Mouse (Mus musculus): Measurements from ENCODE around the gene Tmem135. TPM values are rescaled to one million over a fixed set of nuclear protein-coding genes. Genes with fewer than 3 reads are reported as not detected.
A peak's percentile ranks its signal among the peaks of the same experiment; 100 is the strongest.
"Not testable (repeated sequence)": the region's sequence is repeated elsewhere in the genome, so short reads cannot be mapped to it uniquely, and the experiment has no call there.

The Tmem135 gene
- polyA plus RNA-seq, 1 experiment = 37.5 TPM

DNA sequence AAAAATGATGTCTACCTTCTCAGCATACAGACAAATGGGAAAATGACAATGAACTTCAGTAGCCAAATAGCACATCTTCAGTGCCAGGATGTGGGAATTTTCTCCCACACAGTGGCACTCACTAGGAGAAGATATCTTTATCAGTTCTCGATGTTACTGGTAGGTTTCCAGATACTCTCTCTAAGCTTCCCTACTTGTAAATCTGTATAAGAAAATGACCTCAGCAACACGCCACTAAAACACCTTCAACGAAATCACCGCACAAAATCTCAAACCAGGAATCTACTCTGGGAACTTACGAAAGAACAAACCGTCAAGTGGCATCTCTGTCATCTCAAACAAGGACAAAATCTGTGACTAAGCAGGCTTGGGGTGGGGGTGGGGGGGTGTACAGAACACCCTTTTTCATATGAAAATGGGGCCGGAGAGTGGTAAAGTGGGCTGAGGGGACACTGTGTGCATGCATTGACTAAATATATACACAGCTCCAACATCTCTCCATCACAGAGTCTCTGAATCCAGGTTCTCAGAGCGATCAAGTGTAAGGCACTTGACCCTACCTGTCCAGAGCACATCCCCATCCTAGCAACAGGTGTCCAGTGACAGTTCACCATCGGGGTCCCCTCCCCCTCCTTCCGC lies 66.2 kb downstream of the Tmem135 start:
- no peak for DNase-seq (ENCODE audit: extremely low spot score in 1 of 2, low spot score in 1 of 2)

DNA sequence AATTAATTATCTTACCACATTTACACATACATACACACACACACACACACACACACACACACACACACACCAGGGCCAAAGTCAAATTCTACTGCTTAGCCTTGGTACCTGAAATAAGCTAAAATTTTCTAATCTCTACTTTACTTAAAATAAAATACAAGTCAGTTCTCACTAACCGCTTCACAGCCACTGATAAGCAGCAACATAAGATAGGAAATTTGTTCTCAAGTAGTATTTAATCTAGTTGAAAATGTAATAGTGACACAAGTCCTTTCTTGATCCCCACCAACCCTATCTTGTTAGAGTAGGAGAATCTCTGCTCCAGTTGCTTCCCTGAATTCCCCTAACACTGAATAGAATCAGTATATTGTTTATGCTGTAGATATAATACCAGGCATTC lies 67.6 kb downstream of the Tmem135 start:
- no peak for DNase-seq (ENCODE audit: extremely low spot score in 1 of 2, low spot score in 1 of 2)

DNA sequence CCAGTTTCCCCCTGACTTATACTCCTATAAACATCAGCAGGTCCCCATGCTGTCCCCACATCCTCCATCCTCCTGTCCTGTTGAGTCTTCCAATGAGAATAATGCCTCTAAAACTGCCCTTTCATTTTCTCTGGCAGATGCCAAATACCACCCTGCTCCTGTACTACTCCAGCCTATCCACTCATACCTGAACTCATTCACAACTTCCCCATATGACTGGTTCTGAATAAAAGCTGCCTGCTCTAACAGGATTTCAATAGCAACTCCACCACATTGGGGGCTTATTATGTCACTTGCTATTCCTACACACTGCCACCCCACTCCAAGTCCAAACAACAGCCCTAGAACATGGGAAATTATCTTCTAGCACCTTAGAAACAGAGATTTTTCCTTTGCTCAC lies 68.7 kb downstream of the Tmem135 start:
- DNase-seq (ENCODE audit: extremely low spot score in 1 of 2, low spot score in 1 of 2) = no peak

DNA sequence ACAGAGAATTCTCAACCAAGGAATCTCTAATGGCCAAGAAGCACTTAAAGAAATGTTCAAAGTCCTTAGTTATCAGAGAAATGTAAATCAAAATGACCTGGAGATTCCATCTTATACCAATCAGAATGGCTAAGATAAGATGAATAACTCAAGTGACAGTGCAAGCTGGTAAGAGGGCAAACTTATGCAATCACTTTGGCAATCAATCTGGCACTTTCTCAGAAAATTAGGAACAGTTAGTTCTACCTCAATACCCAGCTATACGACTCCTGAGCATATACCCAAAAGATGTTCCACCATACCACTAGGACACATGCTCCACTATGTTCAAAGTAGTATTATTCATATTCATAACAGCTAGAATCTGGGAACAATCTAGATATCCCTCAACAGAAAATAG lies 74.1 kb downstream of the Tmem135 start:
- DNase-seq (ENCODE audit: extremely low spot score in 1 of 2, low spot score in 1 of 2) = no peak

DNA sequence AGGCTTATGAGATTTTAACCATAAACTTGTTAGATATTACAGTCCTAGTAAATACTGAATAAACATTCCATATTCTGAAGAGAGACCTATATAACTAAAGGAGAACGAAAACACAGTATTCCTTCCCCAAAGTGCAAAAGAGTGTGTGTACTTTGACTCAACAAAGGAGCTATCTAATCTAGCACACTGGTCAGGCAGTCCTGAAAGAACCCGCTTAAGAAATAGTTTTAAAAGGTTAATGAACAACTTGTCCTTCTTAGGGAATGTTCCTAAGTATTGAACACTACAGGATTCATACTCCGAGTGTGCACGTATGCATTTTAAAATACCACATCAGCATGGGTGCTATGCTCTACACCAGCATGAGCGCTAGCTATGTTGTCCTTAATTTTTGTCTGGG lies 76.3 kb downstream of the Tmem135 start:
- DNase-seq (ENCODE audit: extremely low spot score in 1 of 2, low spot score in 1 of 2) = no peak

DNA sequence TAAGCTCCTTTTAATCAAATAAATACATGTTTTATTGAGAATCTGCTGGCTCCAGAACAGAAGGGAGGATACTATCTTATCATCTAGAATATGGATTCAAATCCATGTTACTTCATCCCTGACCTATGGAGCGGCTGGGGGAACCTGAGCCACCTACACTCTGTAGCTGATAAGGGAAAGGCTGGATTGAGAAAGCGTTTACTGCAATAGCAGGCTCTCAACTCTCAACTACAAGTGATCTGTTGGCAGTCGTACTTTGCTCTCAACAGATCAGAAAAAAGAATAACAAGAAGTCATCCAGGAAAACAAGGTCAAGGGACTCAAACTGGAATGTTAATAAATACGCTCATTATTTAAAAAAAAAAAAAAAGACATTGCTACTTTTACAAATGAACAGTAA lies 77.3 kb downstream of the Tmem135 start:
- no peak for DNase-seq (ENCODE audit: extremely low spot score in 1 of 2, low spot score in 1 of 2)

DNA sequence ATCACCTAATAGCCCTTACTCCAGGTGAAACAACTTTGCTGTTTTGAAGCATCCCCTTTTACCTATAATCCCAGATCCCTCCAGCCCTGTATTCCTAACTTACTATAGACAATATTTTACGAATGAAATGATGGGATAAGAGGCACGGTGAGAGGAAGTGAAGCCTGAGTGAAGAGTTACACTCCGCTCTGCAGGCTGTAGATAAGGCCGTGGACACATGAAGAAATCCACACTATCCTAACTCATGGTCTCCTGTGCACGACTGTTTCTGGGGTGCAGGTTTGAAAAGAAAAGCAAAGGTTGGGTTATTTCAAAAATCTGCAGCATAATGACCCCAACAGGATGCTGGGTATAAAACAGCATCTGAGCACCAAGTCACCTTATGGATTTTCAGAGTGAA lies 77.8 kb downstream of the Tmem135 start:
- no peak for DNase-seq (ENCODE audit: extremely low spot score in 1 of 2, low spot score in 1 of 2)

DNA sequence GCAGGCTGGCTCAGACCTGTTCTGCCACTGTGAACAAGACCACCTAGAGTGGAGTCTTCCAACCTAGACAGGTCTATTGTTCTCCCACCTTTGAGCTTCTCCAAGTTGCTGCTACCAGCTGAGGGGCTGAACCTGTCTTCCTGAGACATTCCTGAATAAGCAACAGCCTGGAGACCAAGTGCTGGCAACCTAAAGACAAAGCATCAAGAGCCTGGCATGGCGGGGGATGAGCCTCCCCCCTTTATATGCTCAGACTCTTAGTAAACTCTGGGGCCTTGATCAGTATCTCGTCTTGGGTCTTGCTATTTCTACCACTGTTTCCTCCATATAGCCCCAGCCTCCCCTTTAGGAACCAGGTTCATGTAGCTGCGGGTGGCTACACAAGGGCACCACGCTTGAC lies 81.3 kb downstream of the Tmem135 start:
- DNase-seq (ENCODE audit: extremely low spot score in 1 of 2, low spot score in 1 of 2) = not testable (repeated sequence)

DNA sequence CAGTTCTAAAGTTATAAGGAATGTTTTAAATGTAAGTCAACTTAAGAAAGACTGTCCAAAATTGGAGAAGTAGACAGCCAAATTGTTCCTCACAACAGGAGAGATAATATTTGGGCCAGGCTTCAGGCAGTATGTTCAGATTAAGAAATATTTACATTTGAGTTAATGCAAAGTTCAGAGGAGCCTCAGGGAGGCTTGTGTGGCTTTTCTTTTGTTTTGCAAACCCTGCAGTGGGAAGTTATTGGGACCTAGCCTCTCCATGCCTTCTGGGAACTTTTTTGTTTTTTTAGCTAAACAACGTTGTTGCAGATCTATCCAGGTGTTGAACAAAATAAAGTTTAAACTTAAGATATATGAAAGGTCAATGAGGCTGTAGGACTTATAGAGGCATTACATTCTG lies 84.7 kb downstream of the Tmem135 start:
- no peak for DNase-seq (ENCODE audit: extremely low spot score in 1 of 2, low spot score in 1 of 2)

DNA sequence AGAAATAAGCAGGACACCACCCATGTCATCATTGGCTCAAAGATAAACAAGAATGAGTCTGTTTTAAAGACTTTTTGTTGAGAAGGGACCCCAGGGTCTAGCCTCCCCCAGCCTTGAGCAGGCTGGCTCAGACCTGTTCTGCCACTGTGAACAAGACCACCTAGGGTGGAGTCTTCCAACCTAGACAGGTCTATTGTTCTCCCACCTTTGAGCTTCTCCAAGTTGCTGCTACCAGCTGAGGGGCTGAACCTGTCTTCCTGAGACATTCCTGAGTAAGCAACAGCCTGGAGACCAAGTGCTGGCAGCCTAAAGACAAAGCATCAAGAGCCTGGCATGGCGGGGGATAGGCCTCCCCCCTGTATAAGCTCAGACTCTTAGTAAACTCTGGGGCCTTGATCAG lies 86.9 kb downstream of the Tmem135 start:
- DNase-seq (ENCODE audit: extremely low spot score in 1 of 2, low spot score in 1 of 2) = not testable (repeated sequence)

DNA sequence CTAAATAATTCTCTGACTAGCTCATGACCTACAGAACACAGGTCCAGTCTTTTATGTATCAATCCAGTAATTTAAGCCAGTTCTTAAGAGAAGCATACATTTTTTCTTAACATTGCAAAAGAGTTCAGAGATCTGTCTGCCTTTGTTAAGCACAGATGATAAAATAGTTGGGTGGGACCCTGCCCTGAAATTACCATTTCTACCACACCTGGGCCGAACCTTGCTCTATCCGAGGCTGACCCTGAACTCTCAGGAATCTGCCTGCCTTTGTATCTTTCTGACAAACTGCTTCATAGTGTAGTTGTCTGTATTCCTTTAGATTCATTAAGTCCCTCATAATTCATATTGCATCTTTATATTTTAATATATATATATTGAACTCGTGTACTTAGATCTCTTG lies 87.9 kb downstream of the Tmem135 start:
- DNase-seq (ENCODE audit: extremely low spot score in 1 of 2, low spot score in 1 of 2) = no peak

DNA sequence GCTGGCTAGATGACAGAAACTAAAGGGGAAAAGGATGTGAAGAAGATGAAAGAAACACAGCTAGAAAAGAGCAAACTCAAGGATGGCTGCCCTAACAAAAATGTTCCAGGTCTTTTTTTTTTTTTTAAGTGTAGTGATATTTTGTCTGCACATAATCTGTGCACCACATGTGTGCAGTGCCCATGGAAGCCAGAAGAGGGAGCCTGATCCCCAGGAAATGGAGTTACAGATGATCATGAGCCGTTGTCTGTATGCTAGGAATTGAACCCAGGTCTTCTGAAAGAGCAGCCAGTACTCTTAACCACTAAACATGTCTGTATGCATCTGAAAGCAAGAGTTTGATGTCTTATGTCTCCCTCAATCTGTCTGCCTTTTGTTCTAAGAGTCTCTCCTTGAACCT lies 92.5 kb downstream of the Tmem135 start:
- DNase-seq (ENCODE audit: extremely low spot score in 1 of 2, low spot score in 1 of 2) = no peak

DNA sequence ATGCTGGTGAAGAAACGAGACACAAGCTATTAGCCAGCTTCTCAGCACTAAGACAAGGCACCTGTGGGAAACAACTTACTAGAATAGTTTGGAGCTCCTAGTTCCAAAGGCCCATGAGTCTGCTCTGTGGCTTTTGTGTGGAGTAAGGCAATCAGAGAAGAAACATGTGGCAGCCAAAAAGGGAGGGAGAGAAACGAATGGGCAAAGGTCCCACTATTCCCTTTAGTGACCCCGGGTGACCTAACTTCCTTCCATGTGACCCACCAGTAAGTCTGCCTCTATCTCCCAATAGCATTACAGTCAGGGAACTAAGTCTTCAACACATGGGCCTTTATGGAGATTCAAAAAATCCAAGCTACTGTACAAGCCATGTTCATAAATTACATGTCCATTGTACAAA lies 95.1 kb downstream of the Tmem135 start:
- DNase-seq (ENCODE audit: extremely low spot score in 1 of 2, low spot score in 1 of 2) = no peak

DNA sequence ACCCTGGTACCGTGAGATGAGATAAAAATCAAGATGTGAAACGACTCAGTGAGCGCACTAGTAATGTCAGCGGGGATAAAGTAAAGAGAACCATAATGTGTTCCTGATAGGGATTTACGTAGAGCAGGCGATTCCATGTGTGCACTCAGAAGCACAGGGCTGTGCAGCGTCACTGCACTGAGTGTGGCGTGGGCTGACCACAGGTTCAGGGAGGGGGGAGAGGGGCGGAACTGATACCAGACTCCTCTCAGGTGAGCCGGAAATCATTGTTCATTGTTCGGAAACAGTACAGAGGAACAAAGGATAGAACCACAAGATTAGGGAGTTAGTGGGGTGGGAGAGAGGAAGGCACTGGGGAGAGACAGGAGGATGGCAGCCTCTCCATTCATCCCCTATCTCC lies 95.8 kb downstream of the Tmem135 start:
- DNase-seq (ENCODE audit: extremely low spot score in 1 of 2, low spot score in 1 of 2) = no peak

DNA sequence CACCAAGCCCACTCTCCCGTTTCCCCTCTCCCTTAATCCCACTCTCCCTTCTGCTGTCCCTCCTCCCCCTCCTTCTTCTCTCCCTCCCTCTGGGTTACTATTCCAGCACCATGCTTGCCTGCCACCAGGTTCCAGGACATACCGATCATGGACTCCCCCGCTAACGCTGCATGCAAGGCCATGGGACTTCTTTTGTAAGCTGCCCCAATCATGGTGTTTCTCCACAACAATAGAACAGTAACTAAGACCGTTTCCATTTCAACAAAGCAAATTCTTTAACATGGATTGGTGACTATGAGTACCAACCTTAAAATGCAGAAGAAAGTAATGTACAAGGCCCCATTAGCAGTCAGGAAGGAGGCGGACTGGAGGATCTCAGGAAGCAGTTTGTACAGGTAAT lies 97.2 kb downstream of the Tmem135 start:
- no peak for DNase-seq (ENCODE audit: extremely low spot score in 1 of 2, low spot score in 1 of 2)

DNA sequence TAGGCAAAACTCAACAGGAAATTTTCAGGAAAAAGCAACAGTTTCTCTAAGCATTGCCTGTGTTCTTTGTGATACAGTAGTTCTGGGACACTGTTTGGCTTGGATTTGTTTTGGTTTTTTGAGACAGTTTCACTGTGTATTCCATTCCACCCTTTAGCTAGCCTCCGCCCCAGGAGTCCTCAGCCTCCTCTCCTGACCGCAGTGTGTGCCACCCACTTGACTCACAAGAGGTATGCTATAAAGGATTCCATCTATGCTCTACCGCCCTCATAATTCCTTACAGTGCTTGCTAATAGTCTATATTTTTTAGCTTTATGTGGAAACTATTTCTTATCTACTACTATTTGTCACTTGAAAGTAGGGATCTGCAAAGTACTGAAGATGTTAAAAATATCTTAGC lies 99.1 kb downstream of the Tmem135 start:
- DNase-seq (ENCODE audit: extremely low spot score in 1 of 2, low spot score in 1 of 2) = no peak

DNA sequence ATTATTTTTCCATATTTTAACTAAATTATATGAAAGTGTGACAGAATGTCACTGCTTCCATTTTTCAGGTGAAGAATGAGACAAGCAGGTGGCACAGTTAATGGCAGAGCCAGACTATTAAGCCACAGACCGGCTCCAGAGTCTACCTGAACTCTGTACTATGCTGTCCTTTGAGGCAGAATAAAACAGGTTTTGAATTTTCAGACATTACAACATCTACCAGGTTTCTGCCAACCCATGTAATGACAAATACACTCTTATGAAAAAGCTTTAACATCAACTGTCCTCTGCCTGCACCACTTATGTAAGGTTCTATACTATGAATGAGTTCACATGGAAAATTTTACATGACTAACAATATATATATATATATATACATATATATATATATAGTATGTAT lies 100.3 kb downstream of the Tmem135 start:
- no peak for DNase-seq (ENCODE audit: extremely low spot score in 1 of 2, low spot score in 1 of 2)

DNA sequence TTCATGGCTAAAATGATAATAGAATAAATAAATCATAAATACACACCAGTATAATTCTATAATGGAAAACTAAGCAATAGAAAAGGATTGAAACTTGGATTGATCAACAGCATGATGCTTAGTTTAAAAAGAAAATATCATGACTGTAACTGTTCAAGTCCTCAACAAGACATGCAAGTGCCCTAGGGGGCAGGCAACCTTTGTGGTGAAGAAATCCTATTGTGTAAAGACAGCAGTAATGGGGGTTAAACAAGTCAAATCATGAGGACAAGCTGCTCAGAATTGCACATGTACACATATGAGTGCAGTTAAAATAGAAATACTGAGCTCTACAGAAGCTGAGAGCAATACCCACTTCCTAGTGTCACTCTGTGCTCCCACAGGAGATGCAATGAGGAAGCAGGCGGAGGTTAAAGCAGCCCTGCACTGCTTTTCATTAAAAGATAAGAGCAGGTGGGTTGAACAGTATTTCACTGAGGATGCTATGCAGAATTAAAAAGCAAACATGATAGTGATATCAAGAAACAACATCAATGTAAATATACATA lies 105.0 kb downstream of the Tmem135 start:
- no peak for DNase-seq (ENCODE audit: extremely low spot score in 1 of 2, low spot score in 1 of 2)

DNA sequence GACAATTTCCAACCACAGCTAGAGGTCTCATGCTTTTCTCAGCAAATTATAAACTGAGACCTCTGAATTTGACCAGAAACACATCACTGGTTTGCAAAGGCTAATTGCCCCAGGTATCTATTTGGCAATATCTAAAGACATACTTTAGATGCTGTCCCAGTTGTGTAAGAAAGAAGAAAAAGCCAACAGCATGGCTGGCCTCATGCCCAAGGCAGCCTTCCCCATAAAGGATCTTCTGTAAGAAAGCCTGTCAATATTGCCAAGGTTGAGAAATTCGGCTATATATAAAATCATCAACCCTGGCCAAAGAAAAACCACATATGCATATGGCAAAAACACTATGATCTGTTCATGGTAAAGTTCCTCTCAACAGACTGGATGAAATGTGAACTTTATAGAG lies 107.1 kb downstream of the Tmem135 start:
- peak in 1 of 2 experiments; percentile 9 for DNase-seq (ENCODE audit: extremely low spot score in 1 of 2, low spot score in 1 of 2)

DNA sequence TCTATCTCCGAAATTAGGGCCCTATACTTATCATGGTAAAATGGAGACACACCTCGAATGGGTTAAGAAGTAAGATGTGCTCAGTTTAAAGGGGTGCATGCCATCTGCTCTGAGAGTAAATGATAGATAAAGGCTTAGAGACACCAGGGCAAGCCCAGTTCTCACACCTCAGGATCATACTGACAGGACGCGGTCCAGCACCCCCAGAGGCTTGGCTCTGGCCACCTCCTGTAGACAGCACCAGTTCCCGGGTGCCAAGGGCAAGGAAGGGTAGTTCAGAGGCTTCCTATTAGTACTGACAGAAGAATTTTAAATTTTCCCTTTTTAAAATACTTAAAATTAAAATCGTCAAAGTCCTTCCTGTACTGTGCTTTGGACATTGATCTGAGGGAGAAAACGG lies 121.4 kb downstream of the Tmem135 start:
- DNase-seq (ENCODE audit: extremely low spot score in 1 of 2, low spot score in 1 of 2) = no peak

DNA sequence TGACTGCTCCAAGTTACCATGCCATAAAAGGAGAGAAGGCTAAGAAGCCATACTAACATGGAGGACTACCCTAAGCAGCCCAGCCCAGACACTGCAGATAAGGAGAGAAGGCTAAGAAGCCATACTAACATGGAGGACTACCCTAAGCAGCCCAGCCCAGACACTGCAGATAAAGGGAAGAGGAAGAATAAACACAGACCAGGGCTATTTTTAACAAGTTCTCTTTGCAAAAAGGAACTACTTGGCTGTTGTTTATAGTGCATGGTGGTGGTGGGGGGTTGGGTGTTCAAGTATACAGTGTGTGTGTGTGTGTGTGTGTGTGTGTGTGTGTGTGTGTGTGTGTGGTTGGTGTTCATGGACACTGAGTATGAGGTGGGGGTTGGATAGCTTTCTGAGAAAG lies 133.6 kb downstream of the Tmem135 start:
- DNase-seq (ENCODE audit: extremely low spot score in 1 of 2, low spot score in 1 of 2) = not testable (repeated sequence)

DNA sequence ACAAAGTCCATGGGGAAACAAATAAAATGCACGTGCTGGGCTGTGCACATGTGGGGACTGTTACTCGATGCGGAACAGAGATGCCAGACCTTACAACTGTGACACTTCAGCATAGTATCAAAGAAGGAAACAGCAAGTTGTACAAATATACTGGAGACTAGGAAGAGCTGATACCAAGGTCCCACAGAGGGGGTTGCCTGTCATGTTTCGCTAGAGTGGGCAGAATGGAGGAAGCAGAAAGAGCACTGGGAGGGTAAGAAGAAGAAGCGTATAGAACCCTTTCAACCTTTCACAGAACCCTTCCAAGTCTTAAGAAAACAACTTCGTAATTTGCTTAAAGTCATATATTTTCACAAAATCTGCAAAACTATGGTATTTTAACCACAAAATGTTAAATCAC lies 134.2 kb downstream of the Tmem135 start:
- DNase-seq (ENCODE audit: extremely low spot score in 1 of 2, low spot score in 1 of 2) = no peak

DNA sequence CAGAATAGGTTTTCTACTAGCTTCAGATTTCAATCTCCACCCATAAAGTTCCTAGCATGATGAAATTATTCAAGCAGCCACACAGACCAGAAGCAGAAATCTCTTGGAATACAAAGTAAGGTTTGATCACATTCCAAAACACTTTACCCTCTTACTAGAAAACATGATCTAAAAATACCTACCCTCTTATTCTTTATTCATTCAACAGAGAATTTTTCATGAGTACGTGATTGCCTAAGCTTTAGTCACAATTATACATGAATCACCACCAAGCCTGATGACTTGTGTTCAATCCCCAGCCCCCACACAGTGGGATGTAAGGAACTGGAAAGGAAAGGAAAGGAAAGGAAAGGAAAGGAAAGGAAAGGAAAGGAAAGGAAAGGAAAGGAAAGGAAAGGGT lies 136.5 kb downstream of the Tmem135 start:
- DNase-seq (ENCODE audit: extremely low spot score in 1 of 2, low spot score in 1 of 2) = peak in 1 of 2 experiments; percentile 63
